Mouse (Mus musculus) lung, postnatal 0 days (tissue): ENCODE measurements around the gene Eml6. TPM values are rescaled to one million over a fixed set of nuclear protein-coding genes. Genes with fewer than 3 reads are reported as not detected.

ENCODE experiments used
- ATAC-seq: fragments of 200-750 bp; cut with Nextera tagmentation; 2 replicates; pipeline ENCODE4 v1.8.0; 2017; ENCODE audit warnings: moderate library complexity
- DNase-seq: peaks from one replicate; pipeline ENCODE4 v3.0.0-alpha.2; 2016; ENCODE audit warnings: low spot score
- H3K27ac ChIP-seq: fragments of 300-500 bp; sonication (generic); 2 replicates; pipeline ENCODE4 v1.5.1; 2014; ENCODE audit warnings: antibody characterized with exemption, mild to moderate bottlenecking, low read length, mixed read lengths
- H3K27me3 ChIP-seq: fragments of 300-500 bp; sonication (generic); replicated peaks from 2 replicates; pipeline ENCODE4 v1.6.1; 2014; ENCODE audit warnings: low read length, mixed read lengths; ENCODE audit not compliant: insufficient read depth
- H3K36me3 ChIP-seq: fragments of 300-500 bp; sonication (generic); 2 replicates; pipeline ENCODE4 v1.6.1; 2014; ENCODE audit warnings: low read length, mixed read lengths; ENCODE audit not compliant: insufficient read depth
- H3K4me1 ChIP-seq: fragments of 300-500 bp; sonication (generic); 2 replicates; pipeline ENCODE4 v1.6.1; 2014; ENCODE audit warnings: antibody characterized with exemption, low read depth, low read length, mixed read lengths; ENCODE audit not compliant: insufficient read depth
- H3K4me2 ChIP-seq: fragments of 300-500 bp; sonication (generic); replicated peaks from 2 replicates; pipeline ENCODE4 v1.6.1; 2014; ENCODE audit warnings: low read depth, mild to moderate bottlenecking, low read length, moderate library complexity, mixed read lengths
- H3K4me3 ChIP-seq: fragments of 300-500 bp; sonication (generic); 2 replicates; pipeline ENCODE4 v1.5.1; 2014; ENCODE audit warnings: low read depth, low read length
- H3K9ac ChIP-seq: fragments of 300-500 bp; sonication (generic); replicated peaks from 2 replicates; pipeline ENCODE4 v1.6.1; 2014; ENCODE audit warnings: low read depth, mild to moderate bottlenecking
- H3K9me3 ChIP-seq: fragments of 300-500 bp; sonication (generic); 2 replicates; pipeline ENCODE4 v1.6.1; 2016; ENCODE audit warnings: low read length, mixed read lengths
- CTCF ChIP-seq: IDR thresholded peaks from 2 replicates; pipeline ENCODE4 v1.5.1; 2016; ENCODE audit warnings: antibody characterized with exemption, mild to moderate bottlenecking
- EP300 ChIP-seq: IDR thresholded peaks from 2 replicates; pipeline ENCODE4 v1.6.1; 2016; ENCODE audit warnings: antibody characterized with exemption, mild to moderate bottlenecking, control low read depth
- WGBS: fragments of 180-500 bp; shearing (Covaris S2); extraction: QIAGEN DNeasy Blood & Tissue Kit; methylation state at CpG from one replicate; pipeline ENCODE4 v1.1.7; 2014; 5-methylcytosine and 5-hydroxymethylcytosine counted together
- polyA plus RNA-seq: library from polyadenylated mRNA; unstranded; fragments of >200 nt; fragmentation: Nextera tagmentation; extraction: Ambion mirVana; gene quantifications from 2 replicates; pipeline ENCODE4 v1.2.1, GENCODE M21; 2015

Eml6 gene
- polyA plus RNA-seq, 1 experiment from 2014 or later, result 0.39 TPM

DNA sequence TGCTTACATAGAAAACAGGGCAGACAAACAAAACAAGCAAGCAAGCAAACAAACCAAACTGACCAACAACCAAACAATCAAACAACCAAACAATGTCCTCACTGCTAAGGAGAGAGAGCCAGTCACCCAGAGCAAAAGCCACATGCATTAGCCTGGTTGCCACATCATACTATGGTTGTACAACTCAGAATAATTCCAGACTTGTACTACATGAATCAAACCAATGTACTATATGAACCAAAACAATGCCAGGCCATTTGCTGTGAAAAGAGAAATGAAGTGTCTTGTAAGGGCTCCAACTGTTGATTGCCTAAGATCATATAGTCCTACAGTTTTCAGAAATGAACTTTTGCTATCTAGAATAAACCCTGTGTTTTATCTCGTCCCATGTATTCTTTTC lies 237.3 kb downstream of the Eml6 start:
- TF ChIP-seq CTCF (no peak), EP300 (no peak)
- peak; percentile 14; the same call in 1 of the 2 replicates for ATAC-seq
- 53% methylated on average over 1 of the region's 1 CpGs for WGBS

GRCm38 (mm10) chr11:29787473-29787872 lies 238.4 kb downstream of the Eml6 start:
- Histone ChIP-seq H3K4me2 (no peak overlapping the region), H3K9ac (no peak overlapping the region), H3K27me3 (no peaks in the 10 kb centered on the region), H3K36me3 (no peaks in the 10 kb centered on the region), H3K4me3 (no peak overlapping the region), H3K9me3 (no peaks in the 10 kb centered on the region), H3K4me1 (no peaks in the 10 kb centered on the region), H3K27ac (no peak overlapping the region)
- 17% methylated on average over 5 of the region's 5 CpGs for WGBS
- ATAC-seq (no peak), DNase-seq (no peak)
- TF ChIP-seq CTCF (no peak), EP300 (no peak)

More for the DNA sequence above, 237.3 kb downstream of the Eml6 start:
- Histone ChIP-seq H3K4me2 (no peak overlapping the region), H3K36me3 (no peaks in the 10 kb centered on the region), H3K9ac (no peak overlapping the region), H3K9me3 (no peaks in the 10 kb centered on the region), H3K4me1 (no peaks in the 10 kb centered on the region), H3K4me3 (no peak overlapping the region), H3K27me3 (no peaks in the 10 kb centered on the region), H3K27ac (no peak overlapping the region)
- DNase-seq, result peak; percentile 23

- Histone ChIP-seq H3K9ac (no peak overlapping the region), H3K4me3 (no peak overlapping the region), H3K4me2 (no peak overlapping the region), H3K27ac (no peak overlapping the region), H3K9me3 (no peaks in the 10 kb centered on the region), H3K36me3 (no peaks in the 10 kb centered on the region), H3K4me1 (no peaks in the 10 kb centered on the region), H3K27me3 (no peaks in the 10 kb centered on the region)
- WGBS, result 74% methylated on average over 6 of the region's 6 CpGs
- no peak for ATAC-seq
- DNase-seq, result peak; percentile 12
- TF ChIP-seq EP300, result no peak
- no peak for TF ChIP-seq CTCF
Observed at GRCm38 (mm10) chr11:29786583-29787219, 239.1 kb downstream of the Eml6 start.

DNA sequence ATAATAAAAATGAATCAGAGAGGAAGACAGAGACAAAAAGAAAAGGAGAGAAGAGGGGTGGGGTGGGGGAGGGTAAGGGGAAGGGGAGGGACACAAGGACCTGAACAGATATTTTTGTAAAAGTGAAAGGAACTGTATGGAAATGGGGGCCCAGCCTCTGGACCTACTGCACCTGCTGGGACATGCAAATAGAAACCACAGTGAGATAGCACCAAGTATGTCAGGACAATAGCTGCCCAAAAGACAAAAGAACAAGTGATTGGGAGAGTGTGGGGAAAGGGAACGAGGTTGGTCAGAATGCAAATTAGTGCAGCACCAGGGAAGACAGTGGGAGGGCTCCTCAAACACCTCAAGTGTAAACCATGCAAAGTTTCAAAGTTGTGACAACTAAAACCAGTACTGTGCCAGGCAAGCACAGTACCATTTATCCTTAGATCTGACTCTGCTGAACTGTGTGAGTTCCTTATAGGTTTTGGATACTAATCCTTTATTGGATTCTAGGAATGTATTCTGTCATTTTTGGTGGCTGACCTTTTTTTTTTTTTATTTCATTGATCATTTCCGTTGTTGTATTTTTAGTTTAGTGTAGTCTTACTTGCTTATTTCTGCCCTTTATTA lies 246.3 kb downstream of the Eml6 start:
- Histone ChIP-seq H3K9me3 (no peaks in the 10 kb centered on the region), H3K4me1 (no peaks in the 10 kb centered on the region), H3K4me3 (no peak overlapping the region), H3K9ac (no peak overlapping the region), H3K27me3 (no peaks in the 10 kb centered on the region), H3K27ac (no peak overlapping the region), H3K36me3 (no peaks in the 10 kb centered on the region), H3K4me2 (no peak overlapping the region)
- ATAC-seq (no peak), DNase-seq (no peak)
- 53% methylated on average over 2 of the region's 2 CpGs for WGBS
- TF ChIP-seq EP300, result no peak

- H3K4me2 ChIP-seq, result no peak overlapping the region
- H3K4me3 ChIP-seq, result no peak overlapping the region
- no peak for DNase-seq
- H3K9me3 ChIP-seq, result no peaks in the 10 kb centered on the region
- H3K27ac ChIP-seq, result no peak overlapping the region
- H3K36me3 ChIP-seq, result no peaks in the 10 kb centered on the region
- no peak overlapping the region for H3K9ac ChIP-seq
- no peaks in the 10 kb centered on the region for H3K4me1 ChIP-seq
- no peaks in the 10 kb centered on the region for H3K27me3 ChIP-seq
- no peak for TF ChIP-seq EP300
- TF ChIP-seq CTCF, result no peak
- WGBS, result 75% methylated on average over 3 of the region's 3 CpGs
- no peak for ATAC-seq
Observed at GRCm38 (mm10) chr11:29778936-29779335, 246.9 kb downstream of the Eml6 start.

DNA sequence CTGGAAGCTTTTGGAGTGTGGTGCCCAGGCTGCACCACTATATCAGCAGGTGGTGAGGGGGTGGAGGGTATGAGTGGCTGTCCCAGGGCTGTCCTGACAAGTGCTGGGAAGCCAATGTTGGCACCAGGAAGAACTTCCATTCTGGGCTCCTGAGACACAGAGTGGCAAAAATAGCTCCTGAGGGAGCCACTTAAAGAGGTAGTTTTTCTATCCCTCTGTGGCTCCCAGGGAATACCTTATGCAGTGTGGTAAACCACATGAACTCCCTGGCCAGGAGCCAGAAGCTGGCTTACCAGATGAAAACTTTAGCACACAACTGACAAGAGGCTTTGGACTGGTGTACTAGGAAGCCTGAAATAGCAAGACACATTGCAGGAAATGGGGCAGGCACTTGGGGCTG lies 247.9 kb downstream of the Eml6 start:
- no peak overlapping the region for H3K27ac ChIP-seq
- no peaks in the 10 kb centered on the region for H3K4me1 ChIP-seq
- H3K4me2 ChIP-seq, result no peak overlapping the region
- no peak overlapping the region for H3K9ac ChIP-seq
- H3K36me3 ChIP-seq, result no peaks in the 10 kb centered on the region
- ATAC-seq (no peak), DNase-seq (no peak)
- H3K4me3 ChIP-seq, result no peak overlapping the region
- H3K27me3 ChIP-seq, result no peaks in the 10 kb centered on the region
- TF ChIP-seq CTCF, result no peak
- no peaks in the 10 kb centered on the region for H3K9me3 ChIP-seq
